Mouse (Mus musculus) cerebellum, adult (tissue): ENCODE measurements around the gene Prn.

Experiments used
- ATAC-seq: cut with Nextera tagmentation; 2 replicates; pipeline ENCODE4 v1.9.2; 2017; ENCODE audit warnings: mild to moderate bottlenecking, moderate library complexity, mixed read lengths; ENCODE audit not compliant: insufficient number of reproducible peaks, low FRiP score, low TSS enrichment

The Prn gene

GRCm38 (mm10) chr2:131909683-131910572, at the start of gene Prn, which contains the start of gene Prnp:
Gene Prn, plus strand, starts transcription at chr2:131909957.
Gene Prnp, plus strand, starts transcription at chr2:131909928.
- ATAC-seq = peak; percentile 85

GRCm38 (mm10) chr2:131862617-131863275, 47.0 kb upstream of the Prn start:
- ATAC-seq = no peak

DNA sequence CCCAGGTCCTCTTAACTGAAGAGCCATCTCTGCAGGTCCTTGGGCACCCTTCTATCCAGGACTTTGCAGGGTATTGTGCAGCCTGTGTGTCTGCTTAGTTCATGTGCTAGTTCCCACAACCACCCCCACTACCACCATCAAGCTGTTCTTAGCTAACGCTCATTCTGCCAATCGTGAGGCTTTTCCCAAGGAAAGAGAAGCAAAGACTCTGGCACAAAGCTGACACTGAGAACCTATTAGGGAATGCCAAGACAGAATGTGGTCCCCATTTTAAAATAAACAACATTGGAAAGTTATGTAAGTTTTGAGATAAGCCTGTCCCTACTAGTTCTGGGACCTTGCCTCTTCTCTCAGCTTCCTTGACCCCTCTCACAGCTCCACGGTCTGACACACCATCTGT, 46.3 kb upstream of the Prn start:
- ATAC-seq = no peak

DNA sequence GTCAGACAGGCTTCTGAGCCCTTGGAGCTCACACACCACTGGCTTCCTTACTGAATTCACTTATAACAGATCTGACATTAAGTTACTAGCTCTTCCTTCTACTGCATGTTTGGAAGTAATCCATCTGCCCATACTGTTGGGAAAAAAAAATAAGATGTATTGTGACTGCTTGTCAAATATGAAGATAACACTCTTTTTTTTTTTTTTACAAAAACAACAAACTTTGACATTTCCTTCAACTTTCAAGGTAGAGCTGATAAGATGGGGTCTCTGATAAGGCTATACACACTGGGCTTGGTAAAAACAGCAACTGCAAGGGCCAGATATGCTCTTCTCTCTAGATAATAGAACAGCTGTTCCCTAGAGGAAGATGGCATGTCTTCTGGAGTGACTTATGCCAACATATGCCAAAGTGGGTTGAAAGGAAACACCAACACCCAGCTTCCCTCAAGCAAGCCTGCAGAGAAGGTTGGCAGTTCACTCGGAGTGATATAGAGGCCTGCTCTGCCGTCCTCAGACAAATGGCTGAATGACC, 45.4 kb upstream of the Prn start:
- ATAC-seq = no peak

GRCm38 (mm10) chr2:131866676-131867075, 43.1 kb upstream of the Prn start:
- ATAC-seq = no peak

DNA sequence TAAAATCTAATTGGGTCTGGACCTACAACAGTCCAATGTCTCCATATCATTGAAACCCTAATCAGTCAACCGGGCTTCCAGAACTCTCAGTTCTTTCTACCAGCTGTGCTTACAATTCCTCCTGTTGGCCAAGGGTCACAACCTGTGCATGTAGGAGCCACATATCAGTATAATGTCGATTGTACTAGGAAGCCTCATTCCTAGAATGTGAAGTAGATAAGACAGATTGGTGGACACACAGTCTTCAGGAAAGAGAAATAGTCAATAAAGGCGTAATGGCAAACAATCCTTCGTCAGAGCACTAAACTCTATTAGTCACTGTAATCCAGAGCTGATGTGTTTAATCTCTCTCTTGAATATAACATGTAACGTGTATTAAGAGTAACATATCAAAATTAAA, 40.8 kb upstream of the Prn start:
- no peak for ATAC-seq

- ATAC-seq = no peak
Measured at GRCm38 (mm10) chr2:131873376-131873775, 36.4 kb upstream of the Prn start.

GRCm38 (mm10) chr2:131876551-131877265, 33.0 kb upstream of the Prn start:
- no peak for ATAC-seq

- ATAC-seq = no peak
Measured at GRCm38 (mm10) chr2:131881766-131882165, 28.0 kb upstream of the Prn start.

GRCm38 (mm10) chr2:131883136-131883535, 26.6 kb upstream of the Prn start:
- ATAC-seq = no peak

DNA sequence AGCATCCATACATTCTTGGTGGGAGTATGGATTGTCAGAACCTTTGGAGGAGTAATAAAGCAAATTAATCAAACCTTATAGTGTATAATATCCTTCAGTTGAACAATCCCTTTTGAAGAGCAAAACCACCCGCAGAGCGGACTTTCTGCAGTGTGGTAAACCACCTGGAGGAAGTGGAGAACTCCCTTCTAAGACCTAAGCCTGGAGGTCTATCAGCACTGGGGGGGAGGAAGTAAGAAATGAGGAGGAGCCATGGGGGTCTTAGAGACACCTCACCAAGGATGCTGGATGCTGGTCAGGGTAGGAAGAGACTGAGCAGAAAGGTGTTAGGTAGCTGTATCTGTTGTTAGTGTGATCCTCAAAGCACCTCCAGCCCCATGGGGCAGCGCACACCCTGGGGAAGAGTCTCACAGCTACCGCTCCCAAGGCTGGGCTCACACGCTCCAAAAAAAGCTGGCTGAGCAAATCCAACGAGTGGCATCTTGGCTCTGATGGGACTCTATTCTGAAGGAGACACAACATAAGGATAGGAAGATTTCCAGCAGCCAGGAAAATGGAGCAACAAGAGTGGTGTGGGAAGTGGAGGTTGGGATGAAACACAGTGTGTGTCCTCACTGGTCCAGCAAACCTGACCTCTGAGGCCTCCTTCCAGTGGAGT, 23.1 kb upstream of the Prn start:
- no peak for ATAC-seq

DNA sequence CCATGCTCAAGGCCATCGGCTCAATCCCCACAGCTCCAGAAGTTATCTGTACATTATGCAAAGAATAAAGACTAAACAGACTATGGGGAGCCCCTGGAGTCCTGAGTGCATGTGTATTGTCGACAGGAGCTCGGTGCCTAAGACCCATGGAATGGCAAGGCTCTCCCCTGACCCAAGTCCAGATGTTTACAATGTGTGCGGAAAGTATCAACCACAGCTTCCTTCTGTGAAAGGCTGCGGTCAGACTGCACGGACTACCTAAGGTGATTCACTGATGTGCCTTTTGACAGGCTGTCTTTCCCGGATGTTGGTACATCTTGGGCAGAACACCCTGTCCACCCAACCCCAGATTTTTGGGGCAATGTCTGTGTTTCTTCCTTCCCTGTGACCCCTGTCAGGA, 21.5 kb upstream of the Prn start:
- ATAC-seq = no peak

- ATAC-seq = no peak
Measured at GRCm38 (mm10) chr2:131892534-131892933, 17.2 kb upstream of the Prn start.

DNA sequence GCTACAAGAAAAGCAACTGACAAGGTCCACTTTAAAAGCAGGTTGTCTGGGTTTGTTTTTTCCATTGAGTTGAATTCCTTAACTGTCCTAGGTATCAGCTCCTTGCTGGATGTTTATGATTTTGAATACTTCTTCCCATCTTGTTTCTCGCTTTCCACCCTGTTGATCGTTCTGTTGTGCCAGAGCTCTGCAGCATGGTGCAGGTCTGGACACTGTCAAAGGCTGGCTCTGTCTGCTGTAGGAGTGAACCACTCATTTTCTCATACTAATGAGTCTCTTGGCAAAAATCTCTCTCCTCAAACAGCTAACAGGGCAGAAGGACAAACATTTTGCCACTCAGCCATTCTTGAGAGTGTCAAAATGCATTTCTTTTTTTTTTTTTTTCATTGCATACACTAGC, 14.7 kb upstream of the Prn start:
- no peak for ATAC-seq

- no peak for ATAC-seq
Measured at GRCm38 (mm10) chr2:131896011-131896410, 13.7 kb upstream of the Prn start.

- no peak for ATAC-seq
Measured at GRCm38 (mm10) chr2:131897336-131898109, 12.2 kb upstream of the Prn start.

DNA sequence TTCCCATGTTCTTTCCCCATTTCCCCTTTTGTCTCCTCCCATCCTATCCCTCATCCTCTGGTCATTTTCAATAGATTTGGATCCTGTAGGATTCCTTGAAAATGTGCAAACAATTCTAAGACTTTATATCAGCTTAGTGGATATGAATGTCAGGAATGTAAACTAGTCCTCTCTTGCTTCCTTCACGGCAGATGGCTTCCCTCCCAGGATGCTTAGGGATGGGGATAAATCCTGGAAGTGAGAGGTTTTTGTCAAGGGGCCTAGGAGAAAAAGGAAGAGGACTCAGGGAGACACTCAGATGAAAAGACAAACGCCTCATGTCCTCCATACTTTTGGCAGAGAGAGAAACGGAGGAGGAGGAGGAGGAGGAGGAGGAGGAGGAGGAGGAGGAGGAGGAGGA, 7.3 kb upstream of the Prn start:
- ATAC-seq = no peak

GRCm38 (mm10) chr2:131902867-131903266, 6.9 kb upstream of the Prn start:
- 0 out of 2 replicates have a peak, but pooled peaks have one; percentile 45 for ATAC-seq

GRCm38 (mm10) chr2:131905025-131905424, 4.7 kb upstream of the Prn start:
- no peak for ATAC-seq
